Mouse (Mus musculus) mouse trophoblast stem cell (cell line): ENCODE results near the gene Olfr239.
"Not testable (repeated sequence)": the region's sequence is repeated elsewhere in the genome, so short reads cannot be mapped to it uniquely, and the experiment has no call there.

Experiments used
- in situ Hi-C, 2 experiments: fragments of 300-500 bp; cut with MseI, MboI; formaldehyde crosslinking; loops; 2 replicates in 1 of 2; 3 replicates in 1 of 2; pipeline ENCODE4 v1.15.1; 2025

Olfr239 gene

DNA sequence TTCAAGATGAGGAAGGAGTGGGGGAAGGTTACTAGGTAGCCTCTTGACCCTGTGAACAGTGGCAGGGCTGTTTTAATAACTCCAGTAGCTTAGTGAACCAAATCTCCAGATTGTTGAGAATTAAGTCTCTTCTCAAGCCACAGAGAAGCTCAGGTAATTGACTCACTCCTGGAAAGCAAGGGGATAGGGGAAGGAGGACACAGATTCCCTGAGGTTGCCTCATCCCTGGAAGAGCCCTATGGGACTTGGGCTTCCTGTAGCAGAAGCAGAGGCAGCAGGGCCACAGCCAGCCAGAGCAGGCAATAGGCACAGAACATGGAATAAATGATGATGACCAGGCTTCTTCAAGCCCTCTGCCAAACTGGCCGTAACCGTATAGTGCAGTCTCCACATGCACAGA, at the start of gene Olfr239:
Gene Olfr239 (plus strand): TSS at position 301 of the 400 bp plus-strand sequence.
- in situ Hi-C loops = not testable (repeated sequence)

DNA sequence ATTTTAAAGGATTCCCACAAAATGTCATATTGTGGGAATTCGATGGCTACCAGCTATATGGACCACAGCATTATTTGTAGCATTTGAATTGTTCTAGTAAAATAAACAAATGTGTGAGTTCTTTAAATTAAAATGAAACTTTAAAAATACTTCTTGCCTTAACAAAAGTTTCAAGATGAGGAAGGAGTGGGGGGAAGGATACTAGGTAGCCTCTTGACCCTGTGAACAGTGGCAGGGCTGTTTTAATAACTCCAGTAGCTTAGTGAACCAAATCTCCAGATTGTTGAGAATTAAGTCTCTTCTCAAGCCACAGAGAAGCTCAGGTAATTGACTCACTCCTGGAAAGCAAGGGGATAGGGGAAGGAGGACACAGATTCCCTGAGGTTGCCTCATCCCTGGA, 23.0 kb upstream of the Olfr239 start, which contains the start of gene Olfr55:
Gene Olfr55 (plus strand): TSS at position 301 of the 400 bp plus-strand sequence.
- in situ Hi-C loops = not testable (repeated sequence)

GRCm38 (mm10) chr17:33221590-33221989, 30.5 kb downstream of the Olfr239 start, which contains the start of gene Olfr1564:
Gene Olfr1564 (minus strand): TSS chr17:33221690.
- in situ Hi-C loops = loop anchor here (25.0 kb wide), 2 partner anchors 91 to 241 kb away; no protein-coding TSS in a partner anchor

- in situ Hi-C loops = not testable (repeated sequence)
Observed at GRCm38 (mm10) chr17:33236646-33237045, 45.5 kb downstream of the Olfr239 start.
